Mouse (Mus musculus): ENCODE results near the gene Ezr.
A peak's percentile ranks its signal among the peaks of the same experiment; 100 is the strongest.

Gene Ezr

DNA sequence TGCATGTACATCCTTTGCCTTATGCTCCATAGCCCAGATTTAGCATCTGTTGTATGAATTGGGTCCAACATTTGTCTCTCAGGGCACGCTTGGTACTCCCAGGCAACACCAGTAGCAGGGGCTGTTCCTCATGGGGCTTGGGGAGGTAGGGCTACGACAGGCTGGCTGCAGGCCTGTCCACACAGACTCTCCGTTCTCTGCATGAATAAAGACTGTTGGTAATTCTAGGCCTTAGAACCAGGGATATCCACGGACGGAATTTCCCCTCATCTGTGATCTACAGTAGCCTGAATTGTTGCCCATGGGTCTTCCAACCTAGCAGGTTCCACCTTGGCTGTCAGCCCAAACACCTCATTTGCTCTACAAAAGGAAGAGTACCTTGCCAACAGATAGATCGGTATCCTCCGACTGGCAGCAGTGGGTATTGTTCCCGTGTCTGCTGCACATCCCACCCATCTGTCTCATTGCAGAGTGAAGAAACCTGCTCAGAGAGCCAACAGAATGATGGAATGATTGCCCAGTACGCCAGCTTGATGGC, 7.1 kb upstream of the Ezr start:
- DNase-seq (ENCODE audit: low spot score) = no peak

DNA sequence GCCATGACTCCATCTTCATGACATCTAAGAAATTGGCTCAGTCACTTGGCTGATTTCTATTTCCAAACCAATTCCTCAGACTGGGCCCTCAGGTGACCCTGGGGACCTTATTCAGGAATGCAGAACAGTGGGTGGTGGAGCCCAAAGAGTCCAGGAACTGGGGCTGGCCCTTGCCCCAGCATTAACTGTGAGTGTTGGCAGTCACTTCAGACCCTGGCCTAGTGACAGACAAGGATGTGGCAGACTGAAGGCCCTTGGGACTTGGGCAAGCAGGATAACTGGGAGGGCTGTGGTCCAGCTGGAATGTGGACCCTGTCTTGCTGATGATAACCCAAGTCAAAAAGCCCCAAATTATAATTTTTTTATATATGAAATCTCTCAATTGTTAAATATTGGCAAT, 6.5 kb upstream of the Ezr start:
- no peak for DNase-seq (ENCODE audit: low spot score)

DNA sequence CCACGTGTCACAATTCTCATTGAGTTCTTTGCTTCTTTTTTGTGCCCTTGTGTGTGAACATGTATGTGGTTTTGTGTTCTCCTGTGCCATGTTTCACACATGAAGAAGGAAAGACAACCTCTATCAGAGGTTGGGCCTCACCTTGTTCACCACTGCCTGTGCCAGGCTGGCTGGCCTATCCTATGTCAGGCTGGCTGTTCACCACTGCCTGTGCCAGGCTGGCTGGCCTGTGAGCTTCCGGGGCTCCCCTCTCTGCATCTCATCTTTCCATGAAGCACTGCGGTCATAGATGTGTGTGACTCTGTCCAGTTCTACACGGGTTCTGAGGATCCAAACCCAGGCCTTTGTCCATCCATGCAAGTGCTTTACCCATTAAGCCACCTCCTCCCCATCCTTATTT, 4.7 kb upstream of the Ezr start:
- DNase-seq (ENCODE audit: low spot score) = no peak

- no peak for DNase-seq (ENCODE audit: low spot score)
Observed at GRCm38 (mm10) chr17:6783756-6784357, 1.3 kb upstream of the Ezr start.

DNA sequence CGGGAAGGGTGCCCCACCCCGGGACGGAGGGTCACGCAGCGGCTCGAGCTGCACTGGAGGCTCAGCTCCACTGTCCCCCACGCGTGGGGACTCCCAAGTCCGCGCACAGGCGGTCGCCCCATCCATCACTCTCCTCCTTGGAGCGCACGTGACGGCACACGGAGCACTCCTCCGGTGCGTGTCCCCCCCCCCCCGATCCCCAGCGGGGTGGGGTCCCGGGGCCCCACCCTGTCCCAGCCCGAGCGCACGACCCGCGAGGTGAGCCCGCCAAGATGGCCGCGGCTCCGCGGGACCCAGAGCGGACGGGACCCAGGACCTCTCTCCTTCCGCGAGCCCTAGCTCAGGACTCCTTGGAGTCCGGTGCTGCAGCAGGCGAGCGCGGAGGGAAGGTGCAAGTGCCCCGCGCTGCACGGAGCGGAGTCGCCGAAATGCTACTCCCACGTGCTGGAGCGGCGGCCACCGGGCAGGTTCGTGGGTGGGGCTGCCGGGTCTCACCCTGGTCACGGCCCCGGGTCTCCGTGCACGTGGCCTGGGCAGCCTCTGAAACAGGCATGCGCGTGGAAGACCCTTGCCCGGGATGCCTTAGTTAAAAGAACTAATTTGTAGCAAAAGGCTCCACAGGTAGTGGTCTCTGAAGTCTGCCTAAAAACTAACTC, 550 bp upstream of the Ezr start:
- DNase-seq (ENCODE audit: low spot score) = peak; percentile 48

GRCm38 (mm10) chr17:6782033-6782526, 504 bp downstream of the Ezr start:
- DNase-seq (ENCODE audit: low spot score) = peak; percentile 57

GRCm38 (mm10) chr17:6781273-6781672, 1.3 kb downstream of the Ezr start:
- no peak for DNase-seq (ENCODE audit: low spot score)

DNA sequence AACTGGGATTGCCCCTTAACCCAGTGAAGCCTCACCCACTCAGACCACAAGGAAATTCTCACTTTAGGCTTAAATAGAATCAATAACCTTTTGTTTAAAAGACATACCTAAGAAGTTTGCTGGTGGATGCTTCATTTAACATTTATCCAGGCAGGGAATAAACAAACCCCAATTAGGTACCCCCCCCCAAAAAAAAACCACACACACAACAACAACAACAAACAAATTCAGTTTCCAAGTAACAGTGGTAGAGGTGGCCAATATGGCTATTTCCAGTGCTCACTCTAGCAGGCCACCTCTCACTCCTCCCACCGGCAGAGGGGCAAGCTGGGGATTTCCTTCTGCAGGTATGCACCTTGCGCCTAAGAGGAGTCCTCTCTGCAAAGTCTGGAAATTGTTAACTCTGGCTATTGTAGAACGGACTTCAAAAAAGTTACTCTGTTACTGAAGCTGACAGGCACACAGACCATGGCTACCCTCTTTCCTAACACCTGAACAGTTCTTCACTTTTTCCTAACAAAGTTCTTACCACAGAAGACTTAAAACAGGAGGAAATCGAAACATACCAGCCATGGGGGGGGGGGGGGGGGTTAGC, 2.0 kb downstream of the Ezr start:
- no peak for DNase-seq (ENCODE audit: low spot score)

GRCm38 (mm10) chr17:6779632-6780031, 3.0 kb downstream of the Ezr start:
- no peak for DNase-seq (ENCODE audit: low spot score)

- no peak for DNase-seq (ENCODE audit: low spot score)
Observed at GRCm38 (mm10) chr17:6778771-6779509, 3.6 kb downstream of the Ezr start.

GRCm38 (mm10) chr17:6778332-6778683, 4.3 kb downstream of the Ezr start:
- DNase-seq (ENCODE audit: low spot score) = peak; percentile 81

- peak; percentile 62 for DNase-seq (ENCODE audit: low spot score)
Observed at GRCm38 (mm10) chr17:6777629-6778331, 4.8 kb downstream of the Ezr start.

- DNase-seq (ENCODE audit: low spot score) = no peak
Observed at GRCm38 (mm10) chr17:6777061-6777460, 5.5 kb downstream of the Ezr start.

- DNase-seq (ENCODE audit: low spot score) = no peak
Observed at GRCm38 (mm10) chr17:6776576-6776975, 6.0 kb downstream of the Ezr start.

DNA sequence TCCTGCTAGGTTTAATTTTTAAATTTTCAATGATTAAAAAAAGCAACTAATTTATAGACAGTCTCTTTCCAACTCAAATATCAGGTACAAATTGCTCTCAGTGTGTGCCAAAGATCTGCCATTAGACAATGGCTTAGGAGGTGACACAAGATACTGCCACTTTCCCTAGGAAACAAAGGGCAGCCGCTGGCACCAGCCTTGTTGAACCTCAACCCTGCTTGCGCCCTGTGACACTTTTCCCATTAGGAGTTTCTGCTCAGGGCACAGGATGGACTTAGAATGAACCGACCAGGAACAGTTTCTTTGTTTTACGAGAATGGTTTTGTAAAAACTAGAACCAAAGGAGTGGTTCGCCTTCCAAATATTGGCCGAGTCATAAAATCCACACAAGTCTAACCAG, 6.5 kb downstream of the Ezr start:
- DNase-seq (ENCODE audit: low spot score) = no peak

- DNase-seq (ENCODE audit: low spot score) = no peak
Observed at GRCm38 (mm10) chr17:6775671-6776070, 6.9 kb downstream of the Ezr start.

GRCm38 (mm10) chr17:6775221-6775620, 7.4 kb downstream of the Ezr start:
- DNase-seq (ENCODE audit: low spot score) = peak; percentile 53

- no peak for DNase-seq (ENCODE audit: low spot score)
Observed at GRCm38 (mm10) chr17:6773249-6773966, 9.2 kb downstream of the Ezr start.

DNA sequence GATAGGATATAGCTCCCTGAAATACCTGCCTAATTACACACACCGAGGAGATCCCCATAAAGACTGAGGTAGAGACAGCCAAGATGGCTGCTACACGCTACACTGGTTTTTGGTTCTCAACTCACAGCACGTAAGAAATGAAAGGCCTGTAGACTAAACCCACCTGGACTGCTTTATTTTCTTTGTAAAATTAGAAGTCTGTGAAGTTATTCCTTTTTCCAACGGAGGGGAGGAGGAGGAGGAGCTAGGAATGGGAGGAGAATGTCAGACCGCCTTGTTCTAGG, 10.2 kb downstream of the Ezr start:
- DNase-seq (ENCODE audit: low spot score) = no peak

- DNase-seq (ENCODE audit: low spot score) = peak; percentile 50
Observed at GRCm38 (mm10) chr17:6771661-6772489, 10.7 kb downstream of the Ezr start.

DNA sequence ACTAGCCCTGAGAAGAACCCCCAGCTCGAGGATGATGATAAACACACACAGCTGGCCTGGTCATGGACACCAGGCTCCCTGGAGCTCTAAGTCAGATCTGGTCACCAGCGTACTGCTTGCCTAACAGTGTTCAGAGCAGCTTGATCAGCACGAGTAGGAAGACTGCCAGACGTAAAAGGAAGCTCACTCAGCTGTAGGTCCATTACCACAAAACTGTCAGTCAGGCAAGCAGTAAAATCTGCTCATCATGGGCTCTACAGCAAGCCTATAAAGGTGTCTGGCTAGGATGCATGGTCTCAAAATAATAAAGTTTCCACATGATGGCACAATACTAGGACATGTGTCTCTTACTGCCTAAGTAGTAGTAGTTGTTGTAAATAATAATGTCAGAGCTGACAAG, 13.0 kb downstream of the Ezr start:
- no peak for DNase-seq (ENCODE audit: low spot score)
